Mouse (Mus musculus): ENCODE results near the gene Ripor3.

DNA sequence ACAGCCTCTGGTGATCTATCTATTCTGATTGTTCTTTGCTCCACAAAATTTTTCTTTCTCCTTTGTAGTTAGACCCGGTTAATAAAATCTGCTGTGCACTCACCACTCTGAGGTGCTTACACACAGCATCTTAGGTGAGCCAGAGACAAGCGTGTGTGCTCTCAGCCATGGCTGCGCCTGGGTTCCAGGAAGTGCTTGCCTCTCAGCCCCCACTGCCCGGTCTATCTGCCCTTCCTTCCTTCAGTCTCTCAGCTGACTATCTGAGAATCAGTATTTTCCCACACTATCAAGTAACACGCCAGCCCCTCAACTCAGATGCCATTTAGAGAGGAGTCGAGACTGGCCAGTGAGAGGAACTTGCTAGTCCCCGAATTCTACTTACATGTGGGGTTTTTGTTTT, 50.4 kb downstream of the Ripor3 start:
- TF ChIP-seq TAL1 (IDR thresholded peaks at IDR 0.05; ENCODE audit: low read length) (no peak), GATA1 (IDR thresholded peaks at IDR 0.05; ENCODE audit: low read length) (no peak)

Measured in erythroblast, embryonic 14.5 days (primary cell).